Mouse (Mus musculus): ENCODE measurements at regions not wholly inside any gene's neighbourhood (a gene's known extent, or its start where the extent isn't known, plus 50 kb on each side); places are given as distances from the start of the nearest gene placed in this dataset.

DNA sequence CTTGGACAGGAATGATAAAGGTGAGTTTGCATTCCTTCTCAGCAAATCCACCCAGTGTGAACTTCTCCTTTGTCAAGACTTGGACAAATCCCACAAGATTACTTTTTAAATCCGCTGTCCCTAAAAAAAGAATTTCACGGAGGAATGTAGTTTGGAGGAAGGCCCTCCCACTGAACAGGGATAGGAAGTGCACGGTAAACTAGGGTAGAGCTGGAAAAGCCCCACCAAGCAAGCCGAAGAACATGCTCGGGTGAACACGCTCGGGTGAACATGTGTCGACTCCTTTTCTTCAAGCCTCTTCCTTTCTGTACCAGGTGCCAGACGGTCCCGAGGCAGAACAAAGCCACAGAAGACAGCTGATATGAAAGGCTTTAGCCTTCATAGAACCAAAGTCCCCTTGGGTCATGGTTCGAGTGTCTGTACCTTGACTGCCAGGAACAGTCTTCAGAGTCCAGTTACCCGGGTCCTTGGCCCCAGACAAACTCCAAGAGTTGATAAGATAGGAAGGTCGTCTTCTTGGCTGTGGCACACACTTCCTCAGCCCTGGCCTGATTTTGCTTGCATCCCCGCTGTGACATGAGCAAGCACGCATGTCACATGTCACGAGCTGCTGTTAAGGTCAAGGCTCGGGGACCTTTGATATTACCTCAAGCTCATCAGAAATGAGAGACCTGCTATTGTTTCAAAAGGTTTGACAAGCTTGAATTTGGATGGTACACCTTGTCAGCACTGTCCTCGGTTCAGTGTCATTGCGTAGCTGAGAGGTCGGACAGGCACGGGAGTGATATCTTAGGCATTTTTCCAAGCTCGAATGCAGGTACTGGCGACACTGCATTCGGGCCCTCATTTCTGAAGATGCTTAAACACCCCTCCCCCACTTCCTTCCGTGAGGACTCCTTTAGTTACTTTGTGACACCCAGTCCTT is 51.5 kb upstream of the Ryk start:
- peaks cover 8% of the 10 kb centered on the region; the same call in 1 of the 2 replicates for H3K4me1 ChIP-seq (ENCODE audit: control insufficient read depth, insufficient read depth, low read length)
- H3K27ac ChIP-seq (replicated peaks; ENCODE audit: low read depth, low read length) = no peak overlapping the region
- no peak overlapping the region for H3K4me2 ChIP-seq (ENCODE audit: low read depth, severe bottlenecking)
- DNase-seq (ENCODE audit: low spot score) (no peak), ATAC-seq (ENCODE audit: insufficient number of reproducible peaks, low FRiP score, low TSS enrichment, low read depth) (no peak)
- H3K36me3 ChIP-seq (ENCODE audit: control insufficient read depth, insufficient read depth, low read length) = no peaks in the 10 kb centered on the region
- H3K27me3 ChIP-seq (ENCODE audit: control insufficient read depth, insufficient read depth, low read length) = no peaks in the 10 kb centered on the region
- H3K9ac ChIP-seq (ENCODE audit: low read length) = no peak overlapping the region
- 75% methylated on average over 25 of the region's 25 CpGs for WGBS
- no peak overlapping the region for H3K4me3 ChIP-seq (ENCODE audit: low read depth, low read length)
- H3K9me3 ChIP-seq (ENCODE audit: control insufficient read depth, low read length) = no peaks in the 10 kb centered on the region

- Histone ChIP-seq H3K9ac (ENCODE audit: low read length) (no peak overlapping the region), H3K27ac (replicated peaks; ENCODE audit: low read depth, low read length) (no peak overlapping the region), H3K4me1 (ENCODE audit: control insufficient read depth, insufficient read depth, low read length) (peaks cover 4% of the 10 kb centered on the region; the same call in 1 of the 2 replicates), H3K27me3 (ENCODE audit: control insufficient read depth, insufficient read depth, low read length) (no peaks in the 10 kb centered on the region), H3K4me2 (ENCODE audit: low read depth, severe bottlenecking) (no peak overlapping the region), H3K9me3 (ENCODE audit: control insufficient read depth, low read length) (no peaks in the 10 kb centered on the region), H3K4me3 (ENCODE audit: low read depth, low read length) (no peak overlapping the region), H3K36me3 (ENCODE audit: control insufficient read depth, insufficient read depth, low read length) (no peaks in the 10 kb centered on the region)
- ATAC-seq (ENCODE audit: insufficient number of reproducible peaks, low FRiP score, low TSS enrichment, low read depth) (peak; percentile 84), DNase-seq (ENCODE audit: low spot score) (peak; percentile 98)
- 11% methylated on average over 10 of the region's 10 CpGs for WGBS
These were observed 50.2 kb upstream of the Ryk start for GRCm38 (mm10) chr9:102784329-102785026.

Data from limb, embryonic 11.5 days (tissue).